Mouse (Mus musculus) embryonic facial prominence, embryonic 10.5 days (tissue): ENCODE results near the gene Zbtb4. TPM values are rescaled to one million over a fixed set of nuclear protein-coding genes. Genes with fewer than 3 reads are reported as not detected.

Experiments
- DNase-seq: peaks from one replicate; pipeline ENCODE4 v3.0.0-alpha.2; 2017; ENCODE audit warnings: low spot score
- H3K27ac ChIP-seq: fragments of 300-500 bp; sonication (generic); replicated peaks from 2 replicates; pipeline ENCODE4 v1.5.1; 2016; ENCODE audit warnings: mild to moderate bottlenecking
- H3K27me3 ChIP-seq: fragments of 300-500 bp; sonication (generic); replicated peaks from 2 replicates; pipeline ENCODE4 v1.6.1; 2016; ENCODE audit warnings: low read depth, mild to moderate bottlenecking; ENCODE audit not compliant: poor library complexity, severe bottlenecking
- H3K36me3 ChIP-seq: fragments of 300-500 bp; sonication (generic); replicated peaks from 2 replicates; pipeline ENCODE4 v1.6.1; 2016; ENCODE audit warnings: mild to moderate bottlenecking, moderate library complexity
- H3K4me1 ChIP-seq: fragments of 300-500 bp; sonication (generic); 2 replicates; pipeline ENCODE4 v1.6.1; 2016
- H3K4me3 ChIP-seq: fragments of 300-500 bp; sonication (generic); 2 replicates; pipeline ENCODE4 v1.5.1; 2016; ENCODE audit warnings: mild to moderate bottlenecking, moderate library complexity
- H3K9me3 ChIP-seq: fragments of 300-500 bp; sonication (generic); 2 replicates; pipeline ENCODE4 v1.6.1; 2016; ENCODE audit warnings: mild to moderate bottlenecking
- WGBS: fragments of 180-500 bp; shearing (Covaris S2); methylation state at CpG from one replicate; pipeline ENCODE4 v1.1.7; 2016; 5-methylcytosine and 5-hydroxymethylcytosine counted together
- polyA plus RNA-seq: library from polyadenylated mRNA; unstranded; fragments of >200 nt; fragmentation: Nextera tagmentation; extraction: Ambion mirVana; gene quantifications from 2 replicates; pipeline ENCODE4 v1.2.1, GENCODE M21; 2016

The Zbtb4 gene
- polyA plus RNA-seq, 1 experiment from 2014 or later = 1.0 TPM

- Histone ChIP-seq H3K36me3 (peaks cover 19% of the 10 kb centered on the region), H3K4me3 (peak overlapping the region; percentile 64; the same call in 1 of the 2 replicates), H3K4me1 (peaks cover 37% of the 10 kb centered on the region), H3K9me3 (no peaks in the 10 kb centered on the region), H3K27ac (no peak overlapping the region), H3K27me3 (no peaks in the 10 kb centered on the region)
- 64% methylated on average over 3 of the region's 3 CpGs for whole genome bisulfite sequencing
- no peak for DNase-seq
Observed at GRCm38 (mm10) chr11:69754701-69755100, 11.0 kb upstream of the Zbtb4 start.

- peak overlapping the region; percentile 95 for H3K27ac ChIP-seq
- H3K4me3 ChIP-seq = peak overlapping the region; percentile 64
- WGBS = 48% methylated on average over 9 of the region's 9 CpGs
- H3K27me3 ChIP-seq = peaks cover 4% of the 10 kb centered on the region; the same call in 1 of the 2 replicates
- H3K9me3 ChIP-seq = no peaks in the 10 kb centered on the region
- DNase-seq = no peak
- H3K36me3 ChIP-seq = peaks cover 13% of the 10 kb centered on the region; the same call in 1 of the 2 replicates
- peaks cover 49% of the 10 kb centered on the region for H3K4me1 ChIP-seq
Observed at GRCm38 (mm10) chr11:69757303-69758089, 8.2 kb upstream of the Zbtb4 start.

GRCm38 (mm10) chr11:69758090-69758456 lies 7.6 kb upstream of the Zbtb4 start:
- peaks cover 13% of the 10 kb centered on the region; the same call in 1 of the 2 replicates for H3K36me3 ChIP-seq
- no peaks in the 10 kb centered on the region for H3K9me3 ChIP-seq
- peak overlapping the region; percentile 64 for H3K4me3 ChIP-seq
- H3K4me1 ChIP-seq = peaks cover 47% of the 10 kb centered on the region
- peaks cover 4% of the 10 kb centered on the region; the same call in 1 of the 2 replicates for H3K27me3 ChIP-seq
- peak overlapping the region; percentile 95 for H3K27ac ChIP-seq
- DNase-seq = peak; percentile 95
- WGBS = under 1% methylated on average over 26 of the region's 26 CpGs

DNA sequence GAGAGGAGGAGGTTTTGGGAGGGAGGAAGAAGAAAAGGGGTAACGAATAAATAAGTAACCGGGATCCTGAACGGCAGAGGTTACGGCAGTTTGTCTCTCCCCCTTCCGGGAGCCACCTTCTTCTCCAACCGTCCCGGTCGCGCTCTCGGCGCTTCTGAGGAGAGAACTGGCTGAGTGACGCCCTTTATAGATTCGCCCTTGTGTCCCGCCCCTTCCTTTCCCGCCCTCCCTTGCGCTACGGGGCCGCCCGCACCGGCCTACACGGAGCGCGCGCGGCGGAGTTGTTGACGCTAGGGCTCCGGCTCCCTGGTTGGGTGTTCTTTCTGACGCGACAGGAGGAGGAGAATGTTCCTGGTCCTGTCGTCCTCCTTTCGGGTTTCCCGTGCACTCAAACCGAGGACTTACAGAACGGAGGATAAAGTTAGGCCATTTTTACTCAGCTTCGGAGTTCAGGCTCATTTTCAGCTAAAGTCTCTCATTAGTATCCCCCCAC lies 7.2 kb upstream of the Zbtb4 start, which contains the start of gene Polr2a:
Gene Polr2a, minus strand, starts transcription at position 160 of the 493 bp plus-strand sequence.
- WGBS = 0% methylated on average over 36 of the region's 36 CpGs
- H3K4me1 ChIP-seq = peaks cover 47% of the 10 kb centered on the region
- H3K27ac ChIP-seq = peak within 1 kb of the TSS; percentile 95

DNA sequence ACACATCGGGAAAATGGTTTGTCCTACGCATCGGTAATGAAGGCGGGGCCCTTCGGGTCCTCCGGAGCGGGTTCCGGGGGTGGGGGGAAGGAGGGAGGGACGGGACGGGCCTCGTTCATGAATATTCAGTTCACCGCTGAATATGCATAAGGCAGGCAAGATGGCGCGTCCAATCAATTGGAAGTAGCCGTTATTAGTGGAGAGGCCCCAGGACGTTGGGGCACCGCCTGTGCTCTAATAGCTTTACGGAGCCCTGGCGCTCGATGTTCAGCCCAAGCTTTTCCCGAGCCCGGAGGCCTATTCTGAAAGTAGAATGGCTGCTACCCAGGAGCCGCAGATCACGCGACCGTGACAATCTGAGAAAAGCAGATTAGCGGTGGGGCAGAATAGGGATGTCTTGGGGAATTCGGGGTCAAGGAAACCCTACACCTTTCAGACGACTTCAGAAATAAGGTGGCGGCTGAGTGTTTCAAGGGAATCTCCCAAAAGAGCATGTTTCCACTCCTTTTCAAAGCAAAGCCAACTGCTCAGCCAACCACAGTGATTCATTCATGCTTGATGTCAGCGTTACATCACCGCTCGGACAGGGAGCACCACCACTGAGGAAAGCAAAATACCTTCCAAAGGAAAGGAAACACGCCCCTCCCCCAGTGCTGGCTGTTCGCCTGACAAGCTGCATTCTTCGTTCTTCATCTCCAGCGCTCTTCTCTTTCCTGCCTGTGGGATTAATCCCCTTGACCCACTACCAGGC lies 6.6 kb upstream of the Zbtb4 start:
- H3K4me1 ChIP-seq = peaks cover 47% of the 10 kb centered on the region
- under 1% methylated on average over 37 of the region's 37 CpGs for WGBS

More for the DNA sequence above, 7.2 kb upstream of the Zbtb4 start, which contains the start of gene Polr2a:
- peak; percentile 98 for DNase-seq
- Histone ChIP-seq H3K27me3 (peaks cover 4% of the 10 kb centered on the region; the same call in 1 of the 2 replicates), H3K9me3 (no peaks in the 10 kb centered on the region), H3K36me3 (peaks cover 13% of the 10 kb centered on the region; the same call in 1 of the 2 replicates), H3K4me3 (peak within 1 kb of the TSS; percentile 64)

DNA sequence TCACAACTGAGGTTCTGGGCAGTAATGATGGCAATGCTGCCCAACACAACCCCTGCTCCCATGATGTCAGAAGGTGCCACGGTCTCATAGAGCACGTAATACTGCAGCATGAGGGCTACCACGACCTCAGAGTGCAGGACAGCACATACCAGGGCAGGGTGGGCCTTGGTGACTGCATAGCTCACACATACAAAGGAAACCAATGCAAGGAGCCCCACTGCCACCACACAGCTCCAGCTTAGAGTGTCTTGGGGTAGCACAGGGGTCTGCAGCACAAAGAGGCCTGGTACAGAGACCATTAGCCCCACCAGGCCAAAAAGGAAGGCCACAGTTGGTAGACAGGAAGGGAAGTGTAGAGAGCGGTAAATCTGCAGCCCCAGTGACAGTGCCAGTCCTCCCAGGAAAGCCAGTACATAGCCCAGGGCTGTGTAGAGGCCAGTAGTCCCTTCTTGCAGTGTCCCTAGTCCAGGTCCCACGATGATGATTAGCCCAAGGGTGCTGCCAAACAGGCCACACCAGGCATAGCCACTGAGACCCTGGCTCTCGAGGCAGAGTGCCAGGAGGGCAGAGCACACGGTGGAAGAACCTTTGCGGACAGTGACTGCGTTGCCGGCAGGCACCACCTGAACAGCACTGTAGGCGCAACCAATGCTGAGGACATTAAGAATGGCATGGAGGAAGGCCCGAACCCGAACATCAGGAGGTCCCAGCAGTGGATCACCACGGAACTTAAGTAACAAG lies 5.4 kb upstream of the Zbtb4 start:
- no peak for DNase-seq
- 78% methylated on average over 14 of the region's 14 CpGs for WGBS
- Histone ChIP-seq H3K27me3 (peaks cover 4% of the 10 kb centered on the region; the same call in 1 of the 2 replicates), H3K36me3 (peaks cover 10% of the 10 kb centered on the region; the same call in 1 of the 2 replicates), H3K4me3 (peak overlapping the region; percentile 64), H3K4me1 (peaks cover 44% of the 10 kb centered on the region), H3K27ac (peak overlapping the region; percentile 95), H3K9me3 (no peaks in the 10 kb centered on the region)

More for the DNA sequence above, 6.6 kb upstream of the Zbtb4 start:
- Histone ChIP-seq H3K4me3 (peak overlapping the region; percentile 64), H3K9me3 (no peaks in the 10 kb centered on the region), H3K36me3 (peaks cover 13% of the 10 kb centered on the region; the same call in 1 of the 2 replicates), H3K27ac (peak overlapping the region; percentile 95), H3K27me3 (peaks cover 4% of the 10 kb centered on the region; the same call in 1 of the 2 replicates)
- peak; percentile 95 for DNase-seq

DNA sequence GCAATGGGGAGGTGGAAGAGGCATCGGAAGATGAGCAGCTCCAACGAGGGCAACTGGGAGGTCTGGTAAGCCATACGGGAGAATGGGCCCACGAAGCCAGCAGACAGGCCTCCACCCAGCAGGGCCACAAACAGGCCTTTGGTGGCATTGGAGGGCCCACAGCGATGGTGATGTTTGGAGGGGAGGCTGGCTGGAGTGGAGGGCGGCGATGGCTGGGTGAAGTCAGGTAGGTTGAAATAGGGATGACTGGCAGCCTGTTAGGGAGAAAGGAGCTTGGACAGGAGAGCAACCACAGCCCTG lies 4.9 kb upstream of the Zbtb4 start:
- no peaks in the 10 kb centered on the region for H3K9me3 ChIP-seq
- peaks cover 44% of the 10 kb centered on the region for H3K4me1 ChIP-seq
- 92% methylated on average over 7 of the region's 7 CpGs for WGBS
- peaks cover 5% of the 10 kb centered on the region; the same call in 1 of the 2 replicates for H3K36me3 ChIP-seq
- no peak for DNase-seq
- peak overlapping the region; percentile 95; the same call in 1 of the 2 replicates for H3K27ac ChIP-seq
- H3K4me3 ChIP-seq = peak overlapping the region; percentile 20; the same call in 1 of the 2 replicates
- peaks cover 4% of the 10 kb centered on the region; the same call in 1 of the 2 replicates for H3K27me3 ChIP-seq

- H3K4me1 ChIP-seq = peaks cover 44% of the 10 kb centered on the region
Observed at GRCm38 (mm10) chr11:69761868-69762267, 3.8 kb upstream of the Zbtb4 start, which contains the start of gene Slc35g3. Slc35g3 (minus strand) TSS chr11:69761968.

GRCm38 (mm10) chr11:69763551-69763950 lies 2.2 kb upstream of the Zbtb4 start:
- Histone ChIP-seq H3K36me3 (no peaks in the 10 kb centered on the region), H3K27me3 (peaks cover 18% of the 10 kb centered on the region), H3K4me1 (peaks cover 49% of the 10 kb centered on the region), H3K4me3 (no peak overlapping the region), H3K9me3 (no peaks in the 10 kb centered on the region), H3K27ac (no peak overlapping the region)
- 59% methylated on average over 7 of the region's 7 CpGs for WGBS
- DNase-seq = no peak

More at GRCm38 (mm10) chr11:69761868-69762267, 3.8 kb upstream of the Zbtb4 start, which contains the start of gene Slc35g3:
- Histone ChIP-seq H3K27me3 (peaks cover 4% of the 10 kb centered on the region; the same call in 1 of the 2 replicates), H3K4me3 (peak within 1 kb of the TSS; percentile 20; the same call in 1 of the 2 replicates), H3K36me3 (no peaks in the 10 kb centered on the region), H3K27ac (peak within 1 kb of the TSS; percentile 95; the same call in 1 of the 2 replicates), H3K9me3 (no peaks in the 10 kb centered on the region)
- no peak for DNase-seq
- WGBS = 91% methylated on average over 1 of the region's 1 CpGs

DNA sequence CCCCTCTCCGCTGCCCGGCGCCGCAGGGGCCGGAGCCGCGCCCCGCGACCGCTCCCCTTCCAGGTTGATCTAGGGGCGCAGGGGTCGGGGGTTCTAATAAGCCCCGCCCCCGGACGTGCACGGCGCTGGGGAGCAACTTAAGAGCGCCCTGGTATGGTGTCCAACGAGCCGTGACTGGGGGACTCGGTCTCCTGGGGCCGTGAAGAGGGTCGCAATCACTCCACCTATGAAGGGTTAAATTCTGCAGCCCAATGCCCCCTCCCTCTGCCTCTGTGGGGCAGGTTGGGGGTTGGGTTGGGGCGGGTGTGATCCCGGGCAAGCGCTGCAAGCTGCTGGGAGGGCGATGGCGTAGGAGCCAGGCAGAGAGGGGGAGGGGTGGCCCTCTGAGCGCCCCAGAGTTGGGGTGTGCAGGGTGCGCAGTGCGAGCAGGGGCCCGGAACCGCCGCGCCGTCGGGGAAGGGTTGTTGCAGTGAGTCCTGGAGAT lies 456 bp downstream of the Zbtb4 start:
- Histone ChIP-seq H3K27ac (peak overlapping the region; percentile 93), H3K4me1 (peaks cover 32% of the 10 kb centered on the region), H3K27me3 (peaks cover 14% of the 10 kb centered on the region), H3K36me3 (no peaks in the 10 kb centered on the region), H3K4me3 (peak overlapping the region; percentile 89), H3K9me3 (no peaks in the 10 kb centered on the region)
- WGBS = under 1% methylated on average over 37 of the region's 37 CpGs
- peak; percentile 72 for DNase-seq

- Histone ChIP-seq H3K27me3 (peaks cover 14% of the 10 kb centered on the region), H3K4me1 (peaks cover 32% of the 10 kb centered on the region), H3K27ac (no peak overlapping the region), H3K4me3 (peak overlapping the region; percentile 89), H3K9me3 (no peaks in the 10 kb centered on the region), H3K36me3 (no peaks in the 10 kb centered on the region)
- 63% methylated on average over 13 of the region's 13 CpGs for WGBS
- no peak for DNase-seq
Observed at GRCm38 (mm10) chr11:69766872-69767624, 1.3 kb downstream of the Zbtb4 start.
